Mouse (Mus musculus) megakaryocyte, embryonic 14.5 days (primary cell): ENCODE measurements around the gene Ring1.

Experiments used
- FLI1 ChIP-seq: IDR thresholded peaks from 2 replicates; pipeline ENCODE4 v1.6.1; 2012; ENCODE audit warnings: low read length, inconsistent platforms, mixed read lengths
- GATA1 ChIP-seq: IDR thresholded peaks from 3 replicates; pipeline ENCODE4 v1.6.1; 2012; ENCODE audit warnings: mixed read lengths, low read length, inconsistent platforms, borderline replicate concordance

DNA sequence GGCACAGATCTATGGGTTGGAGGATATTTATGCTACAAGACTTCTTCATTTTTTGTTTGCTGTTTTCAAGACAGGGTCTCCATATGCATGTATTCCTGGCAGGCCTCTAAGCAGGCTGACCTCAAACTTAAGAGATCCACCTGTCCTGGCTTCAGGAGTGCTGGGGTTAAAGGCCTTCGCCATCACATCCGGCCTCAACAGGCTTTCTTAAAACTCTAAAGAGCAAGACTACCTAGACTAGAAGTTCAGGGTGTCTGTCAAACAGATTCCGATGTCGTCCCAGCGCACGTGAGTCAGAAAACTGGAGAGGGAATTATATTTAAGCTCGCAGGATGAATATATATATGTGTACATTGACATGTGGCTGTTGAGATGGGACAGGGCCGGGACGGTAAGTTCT lies 802 bp downstream of the Ring1 start:
- TF ChIP-seq GATA1 (no peak), FLI1 (no peak)
